Mouse (Mus musculus) embryonic facial prominence, embryonic 11.5 days (tissue): Measurements from ENCODE around the gene Oaf. TPM values are rescaled to one million over a fixed set of nuclear protein-coding genes. Genes with fewer than 3 reads are reported as not detected.
A peak's percentile ranks its signal among the peaks of the same experiment; 100 is the strongest.

ENCODE experiments used
- ATAC-seq: fragments of 200-750 bp; cut with Nextera tagmentation; replicated peaks from 2 replicates; pipeline ENCODE4 v1.8.0; 2017; ENCODE audit warnings: low read depth; ENCODE audit not compliant: insufficient number of reproducible peaks, low FRiP score, low TSS enrichment
- DNase-seq: peaks from one replicate; pipeline ENCODE4 v3.0.0-alpha.2; 2015; ENCODE audit warnings: low spot score
- H3K27ac ChIP-seq: fragments of 300-500 bp; sonication (generic); replicated peaks from 2 replicates; pipeline ENCODE4 v1.5.1; 2014; ENCODE audit warnings: mild to moderate bottlenecking, low read depth, low read length, control low read depth
- H3K27me3 ChIP-seq: fragments of 300-500 bp; sonication (generic); 2 replicates; pipeline ENCODE4 v1.6.1; 2014; ENCODE audit warnings: mild to moderate bottlenecking, low read length, moderate library complexity, mixed read lengths; ENCODE audit not compliant: control insufficient read depth, insufficient read depth
- H3K36me3 ChIP-seq: fragments of 300-500 bp; sonication (generic); replicated peaks from 2 replicates; pipeline ENCODE4 v1.6.1; 2014; ENCODE audit warnings: low read depth, mild to moderate bottlenecking, low read length, moderate library complexity, mixed read lengths; ENCODE audit not compliant: control insufficient read depth, insufficient read depth
- H3K4me1 ChIP-seq: fragments of 300-500 bp; sonication (generic); 2 replicates; pipeline ENCODE4 v1.6.1; 2014; ENCODE audit warnings: low read length, mixed read lengths; ENCODE audit not compliant: control insufficient read depth, insufficient read depth
- H3K4me2 ChIP-seq: fragments of 300-500 bp; sonication (generic); 2 replicates; pipeline ENCODE4 v1.6.1; 2014; ENCODE audit warnings: low read depth, mild to moderate bottlenecking, control low read depth, low read length, moderate library complexity
- H3K4me3 ChIP-seq: fragments of 300-500 bp; sonication (generic); 2 replicates; pipeline ENCODE4 v1.5.1; 2014; ENCODE audit warnings: low read depth, low read length, control low read depth
- H3K9ac ChIP-seq: fragments of 300-500 bp; sonication (generic); replicated peaks from 2 replicates; pipeline ENCODE4 v1.6.1; 2014; ENCODE audit warnings: mild to moderate bottlenecking, control low read depth, low read length
- H3K9me3 ChIP-seq: fragments of 300-500 bp; sonication (generic); replicated peaks from 2 replicates; pipeline ENCODE4 v1.6.1; 2016; ENCODE audit warnings: mild to moderate bottlenecking, low read length, inconsistent platforms, mixed read lengths; ENCODE audit not compliant: control insufficient read depth
- WGBS: fragments of 180-500 bp; shearing (Covaris S2); extraction: QIAGEN DNeasy Blood & Tissue Kit; methylation state at CpG from one replicate; pipeline ENCODE4 v1.1.7; 2014; 5-methylcytosine and 5-hydroxymethylcytosine counted together
- polyA plus RNA-seq: library from polyadenylated mRNA; unstranded; fragments of >200 nt; fragmentation: Nextera tagmentation; extraction: Ambion mirVana; gene quantifications from 2 replicates; pipeline ENCODE4 v1.2.1, GENCODE M21; 2014

Gene Oaf
- polyA plus RNA-seq, 1 experiment from 2014 or later: 73.3 TPM

DNA sequence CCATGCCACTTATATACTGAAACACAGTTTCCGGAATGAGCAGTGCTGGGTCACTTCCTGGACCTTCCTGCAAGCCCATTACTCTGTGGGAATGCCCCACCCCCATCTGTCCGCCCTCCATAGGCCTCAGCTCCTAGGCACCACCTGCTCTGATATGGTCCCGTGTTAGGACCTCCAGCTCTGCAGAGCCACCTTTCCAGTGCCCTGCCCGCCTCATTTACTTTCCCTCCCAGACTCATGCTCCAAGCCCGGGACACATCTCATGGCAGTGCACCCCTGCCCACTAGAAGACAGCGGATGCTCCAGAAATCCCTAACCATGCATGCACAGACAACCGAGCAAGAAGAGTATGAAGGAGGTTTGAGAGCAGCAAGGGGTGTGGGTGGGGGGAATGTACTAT lies 9.7 kb downstream of the Oaf start:
- H3K4me1 ChIP-seq: peaks cover 7% of the 10 kb centered on the region

GRCm38 (mm10) chr9:43229398-43229895 lies 10.3 kb downstream of the Oaf start:
- Histone ChIP-seq H3K9ac (no peak overlapping the region), H3K27me3 (no peaks in the 10 kb centered on the region), H3K4me2 (no peak overlapping the region), H3K36me3 (no peaks in the 10 kb centered on the region), H3K9me3 (no peaks in the 10 kb centered on the region), H3K4me1 (peaks cover 7% of the 10 kb centered on the region), H3K27ac (no peak overlapping the region), H3K4me3 (no peak overlapping the region)
- WGBS: 92% methylated on average over 10 of the region's 10 CpGs
- ATAC-seq: no peak
- no peak for DNase-seq

More for the DNA sequence above, 9.7 kb downstream of the Oaf start:
- H3K9ac ChIP-seq: no peak overlapping the region
- 83% methylated on average over 7 of the region's 7 CpGs for WGBS
- no peak overlapping the region for H3K27ac ChIP-seq
- ATAC-seq (no peak), DNase-seq (no peak)
- H3K9me3 ChIP-seq: no peaks in the 10 kb centered on the region
- no peaks in the 10 kb centered on the region for H3K36me3 ChIP-seq
- no peaks in the 10 kb centered on the region for H3K27me3 ChIP-seq
- H3K4me3 ChIP-seq: no peak overlapping the region
- H3K4me2 ChIP-seq: no peak overlapping the region

DNA sequence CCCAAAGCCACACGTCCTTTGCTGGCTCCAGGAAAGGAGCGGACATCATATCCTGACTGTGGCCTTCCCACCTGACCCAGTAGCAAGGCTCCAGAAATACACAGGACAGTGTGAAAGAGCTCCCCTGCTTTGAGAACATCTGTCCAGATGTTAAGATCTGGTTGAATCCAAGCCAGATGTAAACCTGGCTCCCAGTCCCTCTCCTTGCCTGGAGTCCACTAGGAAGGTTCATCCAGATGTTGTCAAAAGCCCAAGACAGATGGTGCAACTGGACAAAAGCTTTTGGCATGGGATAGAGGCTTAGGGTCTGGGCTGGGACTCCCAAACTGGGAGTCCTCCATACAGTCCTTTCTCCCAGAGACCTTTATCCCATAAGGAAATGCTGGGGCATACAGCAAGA lies 11.0 kb downstream of the Oaf start:
- Histone ChIP-seq H3K4me3 (no peak overlapping the region), H3K27ac (no peak overlapping the region), H3K9ac (no peak overlapping the region), H3K4me1 (peaks cover 7% of the 10 kb centered on the region), H3K9me3 (no peaks in the 10 kb centered on the region), H3K4me2 (no peak overlapping the region), H3K27me3 (no peaks in the 10 kb centered on the region), H3K36me3 (no peaks in the 10 kb centered on the region)
- DNase-seq (no peak), ATAC-seq (no peak)
- 88% methylated on average over 2 of the region's 2 CpGs for WGBS

DNA sequence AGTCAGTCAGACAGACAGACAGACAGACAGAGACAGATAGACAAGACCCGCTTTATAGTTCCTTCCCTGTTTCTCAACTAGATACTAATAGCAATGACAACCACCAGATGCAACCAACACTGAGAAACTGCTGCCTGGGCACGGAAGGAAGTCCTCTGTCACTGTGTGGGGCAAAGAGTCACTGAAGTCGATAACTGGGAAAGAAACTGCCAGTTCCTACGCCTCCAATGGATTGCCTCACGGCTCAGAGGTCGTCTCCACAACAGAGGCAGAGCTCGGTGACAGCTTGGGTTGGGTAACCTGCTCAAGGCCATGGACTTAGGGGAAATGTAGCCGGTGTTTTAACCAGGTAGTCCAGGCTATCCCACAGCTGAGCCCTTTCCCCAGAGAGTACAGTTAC lies 12.1 kb downstream of the Oaf start:
- H3K4me3 ChIP-seq: no peak overlapping the region
- WGBS: 89% methylated on average over 8 of the region's 8 CpGs
- no peak for ATAC-seq
- H3K9ac ChIP-seq: no peak overlapping the region
- H3K9me3 ChIP-seq: no peaks in the 10 kb centered on the region
- H3K4me1 ChIP-seq: peaks cover 5% of the 10 kb centered on the region
- no peaks in the 10 kb centered on the region for H3K27me3 ChIP-seq
- H3K4me2 ChIP-seq: no peak overlapping the region
- no peak for DNase-seq
- no peaks in the 10 kb centered on the region for H3K36me3 ChIP-seq
- no peak overlapping the region for H3K27ac ChIP-seq

GRCm38 (mm10) chr9:43226573-43227160 lies 13.0 kb downstream of the Oaf start:
- H3K9ac ChIP-seq: no peak overlapping the region
- no peak overlapping the region for H3K27ac ChIP-seq
- H3K4me3 ChIP-seq: no peak overlapping the region
- no peaks in the 10 kb centered on the region for H3K27me3 ChIP-seq
- no peaks in the 10 kb centered on the region for H3K36me3 ChIP-seq
- peaks cover under 1% of the 10 kb centered on the region for H3K4me1 ChIP-seq
- H3K9me3 ChIP-seq: no peaks in the 10 kb centered on the region
- no peak overlapping the region for H3K4me2 ChIP-seq
- DNase-seq (no peak), ATAC-seq (no peak)
- WGBS: 70% methylated on average over 9 of the region's 9 CpGs

GRCm38 (mm10) chr9:43225481-43225880 lies 14.2 kb downstream of the Oaf start:
- H3K9me3 ChIP-seq: no peaks in the 10 kb centered on the region
- no peaks in the 10 kb centered on the region; the same call in 1 of the 2 replicates for H3K4me1 ChIP-seq
- no peaks in the 10 kb centered on the region for H3K27me3 ChIP-seq
- 16% methylated on average over 2 of the region's 2 CpGs for WGBS
- H3K9ac ChIP-seq: no peak overlapping the region
- DNase-seq (no peak), ATAC-seq (no peak)
- 0 out of 2 replicates have a peak overlapping the region, but pooled peaks have one; percentile 14 for H3K27ac ChIP-seq
- no peak overlapping the region for H3K4me2 ChIP-seq
- H3K36me3 ChIP-seq: no peaks in the 10 kb centered on the region
- H3K4me3 ChIP-seq: no peak overlapping the region

GRCm38 (mm10) chr9:43224771-43225355 lies 14.8 kb downstream of the Oaf start:
- Histone ChIP-seq H3K27ac (no peak overlapping the region), H3K27me3 (no peaks in the 10 kb centered on the region), H3K4me1 (no peaks in the 10 kb centered on the region; the same call in 1 of the 2 replicates), H3K4me3 (no peak overlapping the region), H3K36me3 (no peaks in the 10 kb centered on the region), H3K9me3 (no peaks in the 10 kb centered on the region), H3K4me2 (no peak overlapping the region), H3K9ac (no peak overlapping the region)
- ATAC-seq (no peak; the same call in 1 of the 2 replicates), DNase-seq (no peak)
- 47% methylated on average over 11 of the region's 11 CpGs for WGBS

GRCm38 (mm10) chr9:43222429-43222715 lies 17.3 kb downstream of the Oaf start:
- H3K27ac ChIP-seq: no peak overlapping the region
- H3K9me3 ChIP-seq: no peaks in the 10 kb centered on the region
- DNase-seq (peak; percentile 67), ATAC-seq (no peak)
- no peak overlapping the region for H3K9ac ChIP-seq
- H3K36me3 ChIP-seq: no peaks in the 10 kb centered on the region
- H3K27me3 ChIP-seq: no peaks in the 10 kb centered on the region
- no peak overlapping the region for H3K4me3 ChIP-seq
- H3K4me1 ChIP-seq: no peaks in the 10 kb centered on the region; the same call in 1 of the 2 replicates
- H3K4me2 ChIP-seq: no peak overlapping the region; the same call in 1 of the 2 replicates
- 35% methylated on average over 8 of the region's 8 CpGs for WGBS
